25 mouse cellular contexts compared by ENCODE assay signal in genomic region chr16:10693424-10693823, GRCm38 (mm10).
"Had no signal": no experiment of that assay in that cellular context is flagged by ENCODE, and none has a peak within 500 bp of the region (broad histone marks: within the 10 kb centered on the region; RNA-seq: fewer than 3 reads in every experiment).

No protein-coding gene starts in this region.

- H3K27me3 ChIP-seq: heart, embryonic 12.5 days; hindbrain, embryonic 12.5 days; intestine, embryonic 15.5 days; limb, embryonic 13.5 days; liver, embryonic 13.5 days had no signal

- DNase-seq: gastrocnemius, postnatal 14 days; gastrocnemius, postnatal 36 days; heart, adult 18-20 months; heart, postnatal 10 days; heart, postnatal 4 days; kidney, adult 18-20 months; kidney, adult 8-10 months; kidney, postnatal 10 days; kidney, postnatal 25 days; kidney, postnatal 4 days; liver; liver, embryonic 13.5 days had no signal

- H3K27ac ChIP-seq: heart, embryonic 10.5 days; hindbrain, embryonic 10.5 days; hindbrain, embryonic 12.5 days; hindbrain, embryonic 14.5 days; intestine, embryonic 15.5 days; layer of hippocampus, adult 2 months; left cerebral cortex, adult 2 months; limb, embryonic 13.5 days; liver, embryonic 13.5 days had no signal

- H3K36me3 ChIP-seq: heart, embryonic 10.5 days; heart, embryonic 12.5 days; intestine, embryonic 15.5 days; liver, embryonic 13.5 days had no signal

- H3K9ac ChIP-seq: heart, embryonic 12.5 days; hindbrain, embryonic 12.5 days; hindbrain, embryonic 14.5 days; intestine, embryonic 15.5 days; limb, embryonic 13.5 days; liver, embryonic 13.5 days had no signal

- H3K9me3 ChIP-seq: heart, embryonic 10.5 days; heart, embryonic 12.5 days; hindbrain, embryonic 10.5 days; hindbrain, embryonic 12.5 days; intestine, embryonic 15.5 days; limb, embryonic 13.5 days; liver, embryonic 13.5 days had no signal

- ATAC-seq: hindbrain, embryonic 16.5 days; inflammation-experienced regulatory T-cells, adult 6 months; intestine, postnatal 0 days had no signal

- H3K4me2 ChIP-seq: heart, embryonic 12.5 days; hindbrain, embryonic 12.5 days; hindbrain, embryonic 14.5 days; intestine, embryonic 15.5 days; limb, embryonic 13.5 days; liver, embryonic 11.5 days; liver, embryonic 13.5 days had no signal

- H3K4me3 ChIP-seq: heart, embryonic 10.5 days; heart, embryonic 12.5 days; hindbrain, embryonic 10.5 days; hindbrain, embryonic 12.5 days; intestine, embryonic 15.5 days; layer of hippocampus, adult 2 months; left cerebral cortex, adult 2 months; limb, embryonic 13.5 days; liver, embryonic 13.5 days had no signal

- H3K4me1 ChIP-seq: hindbrain, embryonic 10.5 days had no signal
